Mouse (Mus musculus): ENCODE data around the gene Maneal. TPM values are rescaled to one million over a fixed set of nuclear protein-coding genes. Genes with fewer than 3 reads are reported as not detected.

Gene Maneal
- polyA plus RNA-seq, 1 experiment from 2014 or later = 1.7 TPM

GRCm38 (mm10) chr4:124890831-124891230 is 28.9 kb upstream of the Maneal start:
- no peaks in the 10 kb centered on the region for H3K36me3 ChIP-seq (ENCODE audit: control insufficient read depth, insufficient read depth, low read length)
- no peak for ATAC-seq (ENCODE audit: insufficient number of reproducible peaks, insufficient read depth, low FRiP score, low read depth)
- H3K4me1 ChIP-seq (ENCODE audit: control insufficient read depth, insufficient read depth, low read length) = no peaks in the 10 kb centered on the region
- no peak overlapping the region for H3K9ac ChIP-seq (replicated peaks; ENCODE audit: low read depth, low read length)
- H3K4me2 ChIP-seq (replicated peaks; ENCODE audit: low read depth, low read length) = no peak overlapping the region
- H3K27me3 ChIP-seq (ENCODE audit: control insufficient read depth, insufficient read depth, low read length) = peaks cover 36% of the 10 kb centered on the region
- no peak overlapping the region for H3K4me3 ChIP-seq (ENCODE audit: low read depth, low read length)
- H3K9me3 ChIP-seq (ENCODE audit: control insufficient read depth, low read depth, low read length) = no peaks in the 10 kb centered on the region
- no peak overlapping the region for H3K27ac ChIP-seq (ENCODE audit: low read length)
- 78% methylated on average over 5 of the region's 5 CpGs for WGBS

- H3K9me3 ChIP-seq (ENCODE audit: control insufficient read depth, low read depth, low read length) = no peaks in the 10 kb centered on the region
- no peak overlapping the region for H3K4me2 ChIP-seq (replicated peaks; ENCODE audit: low read depth, low read length)
- WGBS = 82% methylated on average over 2 of the region's 2 CpGs
- no peak overlapping the region for H3K4me3 ChIP-seq (ENCODE audit: low read depth, low read length)
- H3K27me3 ChIP-seq (ENCODE audit: control insufficient read depth, insufficient read depth, low read length) = peaks cover 32% of the 10 kb centered on the region
- no peaks in the 10 kb centered on the region for H3K36me3 ChIP-seq (ENCODE audit: control insufficient read depth, insufficient read depth, low read length)
- no peak for ATAC-seq (ENCODE audit: insufficient number of reproducible peaks, insufficient read depth, low FRiP score, low read depth)
- no peak overlapping the region for H3K9ac ChIP-seq (replicated peaks; ENCODE audit: low read depth, low read length)
- no peak overlapping the region for H3K27ac ChIP-seq (ENCODE audit: low read length)
- no peaks in the 10 kb centered on the region for H3K4me1 ChIP-seq (ENCODE audit: control insufficient read depth, insufficient read depth, low read length)
These were observed 28.0 kb upstream of the Maneal start for GRCm38 (mm10) chr4:124889935-124890334.

DNA sequence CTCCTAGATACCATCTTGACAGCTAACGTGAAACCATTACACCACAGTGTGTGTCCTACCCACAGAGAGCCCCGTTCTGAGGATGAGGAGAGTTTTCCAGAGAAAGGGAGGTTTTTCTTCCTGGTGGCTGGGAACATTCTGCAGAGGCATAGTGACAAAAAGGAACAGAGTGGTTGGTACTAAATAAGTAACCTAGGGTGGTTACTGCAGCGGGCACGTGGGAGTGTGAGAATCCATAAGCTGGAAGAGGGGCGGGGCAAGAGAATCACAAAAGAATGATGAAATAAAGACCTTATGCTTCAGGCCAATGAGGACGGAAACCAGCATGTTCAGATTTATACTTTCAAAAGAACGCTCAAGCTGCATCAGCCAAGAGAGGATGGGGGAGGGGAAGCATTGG is 26.7 kb upstream of the Maneal start:
- H3K4me1 ChIP-seq (ENCODE audit: control insufficient read depth, insufficient read depth, low read length) = no peaks in the 10 kb centered on the region
- H3K27me3 ChIP-seq (ENCODE audit: control insufficient read depth, insufficient read depth, low read length) = peaks cover 23% of the 10 kb centered on the region
- ATAC-seq (ENCODE audit: insufficient number of reproducible peaks, insufficient read depth, low FRiP score, low read depth) = no peak
- no peak overlapping the region for H3K27ac ChIP-seq (ENCODE audit: low read length)
- no peak overlapping the region for H3K9ac ChIP-seq (replicated peaks; ENCODE audit: low read depth, low read length)
- H3K4me3 ChIP-seq (ENCODE audit: low read depth, low read length) = no peak overlapping the region
- WGBS = 68% methylated on average over 7 of the region's 7 CpGs
- H3K36me3 ChIP-seq (ENCODE audit: control insufficient read depth, insufficient read depth, low read length) = no peaks in the 10 kb centered on the region
- no peak overlapping the region for H3K4me2 ChIP-seq (replicated peaks; ENCODE audit: low read depth, low read length)
- H3K9me3 ChIP-seq (ENCODE audit: control insufficient read depth, low read depth, low read length) = no peaks in the 10 kb centered on the region

- Histone ChIP-seq H3K4me1 (ENCODE audit: control insufficient read depth, insufficient read depth, low read length) (0 out of 2 replicates have a peak, but pooled peaks cover 6% of the 10 kb centered on the region), H3K4me3 (ENCODE audit: low read depth, low read length) (peak overlapping the region; percentile 2; the same call in 1 of the 2 replicates), H3K9me3 (ENCODE audit: control insufficient read depth, low read depth, low read length) (no peaks in the 10 kb centered on the region), H3K4me2 (replicated peaks; ENCODE audit: low read depth, low read length) (no peak overlapping the region), H3K36me3 (ENCODE audit: control insufficient read depth, insufficient read depth, low read length) (no peaks in the 10 kb centered on the region), H3K27ac (ENCODE audit: low read length) (no peak overlapping the region), H3K27me3 (ENCODE audit: control insufficient read depth, insufficient read depth, low read length) (peaks cover 29% of the 10 kb centered on the region), H3K9ac (replicated peaks; ENCODE audit: low read depth, low read length) (no peak overlapping the region)
- WGBS = under 1% methylated on average over 37 of the region's 37 CpGs
- 0 out of 2 replicates have a peak, but pooled peaks have one; percentile 46 for ATAC-seq (ENCODE audit: insufficient number of reproducible peaks, insufficient read depth, low FRiP score, low read depth)
These were observed 20.3 kb upstream of the Maneal start for GRCm38 (mm10) chr4:124882151-124882729.

DNA sequence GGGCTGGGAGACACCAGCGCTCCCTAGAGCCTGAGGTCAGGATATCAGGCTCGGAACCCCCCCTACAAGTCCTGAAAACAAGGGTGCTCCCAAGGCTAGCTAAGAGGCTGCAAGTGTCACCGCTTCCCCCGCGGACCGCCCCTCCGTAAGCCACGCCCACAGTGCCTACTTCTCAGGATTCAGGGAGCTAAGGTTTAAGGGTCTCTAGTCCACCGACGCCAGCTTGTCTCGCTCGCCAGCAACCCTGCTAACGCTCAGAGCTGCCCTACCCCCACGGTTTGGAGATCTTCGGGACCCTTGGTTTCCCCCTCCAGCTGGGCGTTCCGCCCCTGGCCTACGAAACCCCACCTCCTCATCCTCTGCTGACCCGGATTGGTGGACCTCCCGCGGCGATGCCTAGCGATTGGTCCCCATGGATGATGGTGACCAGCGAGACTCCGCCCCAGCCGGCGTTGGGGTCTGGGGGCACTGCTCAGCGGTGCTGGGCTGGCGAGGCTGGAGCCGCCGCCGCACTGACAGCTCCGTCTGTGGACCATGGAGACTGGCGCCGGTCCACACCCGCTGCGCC is 19.5 kb upstream of the Maneal start:
- peaks cover 29% of the 10 kb centered on the region for H3K27me3 ChIP-seq (ENCODE audit: control insufficient read depth, insufficient read depth, low read length)
- peak; percentile 76; the same call in 1 of the 2 replicates for ATAC-seq (ENCODE audit: insufficient number of reproducible peaks, insufficient read depth, low FRiP score, low read depth)
- under 1% methylated on average over 37 of the region's 37 CpGs for WGBS

GRCm38 (mm10) chr4:124880599-124880998 is 18.6 kb upstream of the Maneal start, which contains the start of gene Epha10:
TSS of gene Epha10 (plus strand) at chr4:124880899.
- ATAC-seq (ENCODE audit: insufficient number of reproducible peaks, insufficient read depth, low FRiP score, low read depth) = no peak
- 8% methylated on average over 11 of the region's 11 CpGs for WGBS
- H3K27ac ChIP-seq (ENCODE audit: low read length) = no peak within 1 kb of the TSS
- 0 out of 2 replicates have a peak, but pooled peaks cover 6% of the 10 kb centered on the region for H3K4me1 ChIP-seq (ENCODE audit: control insufficient read depth, insufficient read depth, low read length)
- H3K4me2 ChIP-seq (replicated peaks; ENCODE audit: low read depth, low read length) = peak within 1 kb of the TSS; percentile 42
- peaks cover 24% of the 10 kb centered on the region for H3K27me3 ChIP-seq (ENCODE audit: control insufficient read depth, insufficient read depth, low read length)
- H3K36me3 ChIP-seq (ENCODE audit: control insufficient read depth, insufficient read depth, low read length) = no peaks in the 10 kb centered on the region
- no peaks in the 10 kb centered on the region for H3K9me3 ChIP-seq (ENCODE audit: control insufficient read depth, low read depth, low read length)
- H3K4me3 ChIP-seq (ENCODE audit: low read depth, low read length) = peak within 1 kb of the TSS; percentile 24
- H3K9ac ChIP-seq (replicated peaks; ENCODE audit: low read depth, low read length) = no peak within 1 kb of the TSS

More for the DNA sequence above, 19.5 kb upstream of the Maneal start:
- H3K4me1 ChIP-seq (ENCODE audit: control insufficient read depth, insufficient read depth, low read length) = 0 out of 2 replicates have a peak, but pooled peaks cover 6% of the 10 kb centered on the region
- peak overlapping the region; percentile 24 for H3K4me3 ChIP-seq (ENCODE audit: low read depth, low read length)
- no peak overlapping the region for H3K27ac ChIP-seq (ENCODE audit: low read length)
- peak overlapping the region; percentile 42 for H3K4me2 ChIP-seq (replicated peaks; ENCODE audit: low read depth, low read length)
- no peaks in the 10 kb centered on the region for H3K36me3 ChIP-seq (ENCODE audit: control insufficient read depth, insufficient read depth, low read length)
- H3K9me3 ChIP-seq (ENCODE audit: control insufficient read depth, low read depth, low read length) = no peaks in the 10 kb centered on the region
- no peak overlapping the region for H3K9ac ChIP-seq (replicated peaks; ENCODE audit: low read depth, low read length)

DNA sequence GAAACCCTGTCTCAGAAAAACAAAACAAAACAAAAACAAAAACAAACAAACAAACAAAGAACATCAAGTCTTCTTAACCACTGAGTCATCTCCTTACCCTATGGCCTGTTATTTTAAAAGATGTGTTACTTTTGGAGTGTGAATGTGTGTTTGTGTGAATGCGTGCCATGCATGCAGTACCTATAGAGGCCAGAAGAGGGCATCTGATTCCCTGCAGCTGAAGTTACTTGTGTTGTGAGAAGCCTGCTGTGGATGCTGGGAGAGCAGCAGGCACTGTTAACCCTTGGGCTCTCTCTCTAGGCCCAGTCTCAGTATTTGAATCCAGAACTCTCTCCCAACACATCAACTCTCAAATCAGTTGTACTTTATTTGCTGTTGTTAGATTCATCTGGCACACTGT is 10.7 kb upstream of the Maneal start:
- no peak overlapping the region for H3K9ac ChIP-seq (replicated peaks; ENCODE audit: low read depth, low read length)
- no peaks in the 10 kb centered on the region for H3K36me3 ChIP-seq (ENCODE audit: control insufficient read depth, insufficient read depth, low read length)
- no peak for ATAC-seq (ENCODE audit: insufficient number of reproducible peaks, insufficient read depth, low FRiP score, low read depth)
- H3K4me2 ChIP-seq (replicated peaks; ENCODE audit: low read depth, low read length) = no peak overlapping the region
- H3K4me3 ChIP-seq (ENCODE audit: low read depth, low read length) = no peak overlapping the region
- no peaks in the 10 kb centered on the region for H3K4me1 ChIP-seq (ENCODE audit: control insufficient read depth, insufficient read depth, low read length)
- no peak overlapping the region for H3K27ac ChIP-seq (ENCODE audit: low read length)
- no peaks in the 10 kb centered on the region for H3K27me3 ChIP-seq (ENCODE audit: control insufficient read depth, insufficient read depth, low read length)
- H3K9me3 ChIP-seq (ENCODE audit: control insufficient read depth, low read depth, low read length) = no peaks in the 10 kb centered on the region; the same call in 1 of the 2 replicates
- WGBS = 88% methylated on average over 1 of the region's 1 CpGs

DNA sequence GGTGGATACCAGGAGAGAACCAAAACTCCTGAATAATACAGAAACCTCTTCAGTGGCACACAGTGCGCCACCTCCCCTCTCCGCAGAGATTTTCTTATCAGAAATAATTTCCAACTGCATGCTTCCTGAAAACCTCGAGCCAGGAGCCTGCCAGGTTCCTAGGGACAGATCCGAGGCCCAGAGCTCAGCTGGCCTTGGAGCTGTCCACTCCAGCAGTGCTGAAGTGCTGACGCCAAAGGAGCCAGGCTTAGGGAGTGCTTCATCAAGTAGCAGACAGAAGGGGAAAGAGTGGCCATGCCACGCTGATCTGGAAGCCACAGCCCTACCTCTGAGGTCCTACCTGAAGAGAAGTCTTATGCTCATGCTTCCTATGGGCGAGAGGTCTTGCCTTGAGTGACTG is 1.5 kb downstream of the Maneal start:
- WGBS = 6% methylated on average over 7 of the region's 7 CpGs
- H3K4me3 ChIP-seq (ENCODE audit: low read depth, low read length) = no peak overlapping the region
- no peaks in the 10 kb centered on the region for H3K4me1 ChIP-seq (ENCODE audit: control insufficient read depth, insufficient read depth, low read length)
- no peak overlapping the region for H3K9ac ChIP-seq (replicated peaks; ENCODE audit: low read depth, low read length)
- no peak for ATAC-seq (ENCODE audit: insufficient number of reproducible peaks, insufficient read depth, low FRiP score, low read depth)
- H3K9me3 ChIP-seq (ENCODE audit: control insufficient read depth, low read depth, low read length) = no peaks in the 10 kb centered on the region
- H3K4me2 ChIP-seq (replicated peaks; ENCODE audit: low read depth, low read length) = no peak overlapping the region
- H3K27ac ChIP-seq (ENCODE audit: low read length) = no peak overlapping the region
- peaks cover 13% of the 10 kb centered on the region for H3K27me3 ChIP-seq (ENCODE audit: control insufficient read depth, insufficient read depth, low read length)
- peaks cover 8% of the 10 kb centered on the region for H3K36me3 ChIP-seq (ENCODE audit: control insufficient read depth, insufficient read depth, low read length)
